Mouse (Mus musculus): ENCODE data around the gene Toe1. TPM values are rescaled to one million over a fixed set of nuclear protein-coding genes. Genes with fewer than 3 reads are reported as not detected.
A peak's percentile ranks its signal among the peaks of the same experiment; 100 is the strongest.

Toe1 gene
- polyA plus RNA-seq, 1 experiment from 2014 or later: 37.3 TPM

DNA sequence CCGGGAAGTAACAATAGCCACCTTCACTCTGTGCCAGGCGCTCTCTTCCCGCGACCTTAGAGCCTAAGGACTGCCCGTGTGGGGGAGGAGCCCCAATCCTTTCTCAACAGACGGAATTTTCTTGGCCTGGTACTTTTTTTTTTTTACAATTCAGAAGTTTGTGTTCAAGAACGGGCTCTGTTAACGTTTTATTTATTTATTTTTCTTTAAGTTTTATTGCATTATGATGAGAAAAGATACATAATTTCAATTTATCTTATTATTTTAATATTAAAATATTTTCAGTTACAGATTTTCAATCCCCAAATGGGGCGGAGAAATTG is 14.2 kb upstream of the Toe1 start, which contains the start of gene Hpdl:
Hpdl (minus strand) TSS at position 14 of the 323 bp plus-strand sequence.
- peak within 1 kb of the TSS; percentile 77 for H3K4me2 ChIP-seq
- H3K27ac ChIP-seq: no peak within 1 kb of the TSS
- WGBS: 12% methylated on average over 9 of the region's 9 CpGs
- peaks cover 11% of the 10 kb centered on the region; the same call in 1 of the 2 replicates for H3K36me3 ChIP-seq
- peaks cover 13% of the 10 kb centered on the region for H3K4me1 ChIP-seq
- H3K4me3 ChIP-seq: peak within 1 kb of the TSS; percentile 55
- peak within 1 kb of the TSS; percentile 23; the same call in 1 of the 2 replicates for H3K9ac ChIP-seq
- no peaks in the 10 kb centered on the region for H3K9me3 ChIP-seq
- peaks cover 20% of the 10 kb centered on the region for H3K27me3 ChIP-seq
- no peak for ATAC-seq (ENCODE audit: insufficient number of reproducible peaks, low FRiP score, low TSS enrichment, low read depth)

GRCm38 (mm10) chr4:116820902-116821693 is 13.7 kb upstream of the Toe1 start:
- H3K9ac ChIP-seq: peak overlapping the region; percentile 23; the same call in 1 of the 2 replicates
- H3K27me3 ChIP-seq: peaks cover 20% of the 10 kb centered on the region
- 0 out of 2 replicates have a peak, but pooled peaks have one; percentile 60 for ATAC-seq (ENCODE audit: insufficient number of reproducible peaks, low FRiP score, low TSS enrichment, low read depth)
- peaks cover 13% of the 10 kb centered on the region; the same call in 1 of the 2 replicates for H3K36me3 ChIP-seq
- no peak overlapping the region for H3K27ac ChIP-seq
- peak overlapping the region; percentile 77 for H3K4me2 ChIP-seq
- peaks cover 13% of the 10 kb centered on the region for H3K4me1 ChIP-seq
- no peaks in the 10 kb centered on the region for H3K9me3 ChIP-seq
- WGBS: under 1% methylated on average over 51 of the region's 51 CpGs
- H3K4me3 ChIP-seq: peak overlapping the region; percentile 55

DNA sequence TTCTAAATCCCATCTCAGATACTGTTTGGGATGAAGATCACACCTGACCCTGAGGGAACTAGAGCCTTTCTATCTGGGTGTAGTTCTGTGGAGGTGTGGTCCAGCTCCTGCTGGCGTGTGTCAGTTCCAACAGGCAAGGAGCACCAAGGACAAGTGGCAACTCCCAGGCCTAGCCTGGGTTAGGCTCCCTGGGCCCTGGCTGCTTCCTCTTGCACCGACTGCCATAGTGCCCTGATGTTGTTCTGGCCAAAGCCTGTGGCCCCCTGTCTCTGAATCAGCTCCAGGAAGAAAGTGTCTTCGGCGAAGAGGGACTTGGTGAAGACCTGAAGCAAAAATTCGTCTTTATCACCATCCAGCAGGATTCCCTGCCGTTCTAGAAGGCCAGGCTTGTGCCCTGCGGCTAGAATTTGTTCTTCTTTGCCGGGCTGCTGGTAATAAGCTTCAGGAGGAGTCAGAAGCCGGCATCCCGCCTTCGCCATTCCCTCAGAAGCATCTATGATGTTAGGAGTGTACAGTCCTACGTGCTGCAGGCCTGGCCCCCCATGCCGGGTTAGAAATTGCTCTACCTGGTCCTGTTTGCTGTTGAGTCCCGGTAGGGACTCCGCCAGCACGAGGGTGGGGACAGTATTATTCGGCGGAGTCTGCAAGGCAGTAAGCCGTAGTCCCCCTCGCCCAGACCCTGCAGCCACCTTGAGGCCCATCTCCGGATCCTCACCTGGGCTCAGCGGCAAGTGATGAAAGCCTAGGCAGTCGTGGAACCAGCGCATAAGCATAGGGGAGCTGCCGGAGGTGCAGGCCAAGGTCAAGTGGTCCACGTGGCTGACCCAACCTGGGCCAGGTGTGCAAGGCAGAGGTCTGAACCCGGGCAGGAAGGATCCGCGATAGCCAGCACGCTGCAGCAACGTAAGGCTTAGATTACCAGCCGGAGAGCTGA is 12.8 kb upstream of the Toe1 start:
- Histone ChIP-seq H3K4me3 (peak overlapping the region; percentile 55), H3K27ac (no peak overlapping the region), H3K9ac (no peak overlapping the region), H3K4me2 (peak overlapping the region; percentile 77), H3K4me1 (peaks cover 10% of the 10 kb centered on the region), H3K27me3 (peaks cover 20% of the 10 kb centered on the region), H3K9me3 (no peaks in the 10 kb centered on the region), H3K36me3 (peaks cover 13% of the 10 kb centered on the region; the same call in 1 of the 2 replicates)
- no peak for ATAC-seq (ENCODE audit: insufficient number of reproducible peaks, low FRiP score, low TSS enrichment, low read depth)
- 21% methylated on average over 32 of the region's 32 CpGs for WGBS

GRCm38 (mm10) chr4:116817486-116817885 is 10.0 kb upstream of the Toe1 start:
- Histone ChIP-seq H3K4me2 (no peak overlapping the region), H3K36me3 (peaks cover 13% of the 10 kb centered on the region; the same call in 1 of the 2 replicates), H3K9me3 (no peaks in the 10 kb centered on the region), H3K4me3 (no peak overlapping the region), H3K27me3 (peaks cover 20% of the 10 kb centered on the region), H3K4me1 (peaks cover 8% of the 10 kb centered on the region), H3K9ac (no peak overlapping the region), H3K27ac (no peak overlapping the region)
- ATAC-seq (ENCODE audit: insufficient number of reproducible peaks, low FRiP score, low TSS enrichment, low read depth): no peak
- WGBS: 92% methylated on average over 6 of the region's 6 CpGs

- no peak overlapping the region for H3K4me3 ChIP-seq
- no peak overlapping the region for H3K4me2 ChIP-seq
- ATAC-seq (ENCODE audit: insufficient number of reproducible peaks, low FRiP score, low TSS enrichment, low read depth): no peak
- H3K27ac ChIP-seq: no peak overlapping the region
- peaks cover 9% of the 10 kb centered on the region for H3K27me3 ChIP-seq
- 79% methylated on average over 5 of the region's 5 CpGs for WGBS
- H3K9ac ChIP-seq: no peak overlapping the region
- H3K9me3 ChIP-seq: no peaks in the 10 kb centered on the region
- peaks cover under 1% of the 10 kb centered on the region for H3K4me1 ChIP-seq
- H3K36me3 ChIP-seq: peaks cover 13% of the 10 kb centered on the region
Observed at GRCm38 (mm10) chr4:116815276-116815675, 7.8 kb upstream of the Toe1 start.

DNA sequence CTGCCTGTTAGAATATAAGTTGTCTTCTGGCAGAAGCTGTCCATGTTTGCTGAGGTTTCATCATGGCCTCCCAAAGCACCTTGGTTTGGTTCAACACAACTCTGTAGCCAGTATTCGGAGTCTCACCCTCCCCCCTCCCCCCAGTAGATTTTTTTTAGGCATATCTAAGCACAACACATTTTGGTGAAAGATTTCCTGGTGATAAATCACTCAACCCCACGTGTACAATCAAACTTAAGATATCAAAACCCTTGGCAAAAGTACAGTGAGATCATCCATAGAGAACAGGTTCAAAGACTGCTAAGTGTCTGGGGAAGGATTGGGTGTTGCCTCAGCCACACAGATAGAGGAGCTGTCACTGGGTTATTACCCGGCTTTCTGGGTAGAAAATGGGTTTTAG is 3.6 kb upstream of the Toe1 start:
- ATAC-seq (ENCODE audit: insufficient number of reproducible peaks, low FRiP score, low TSS enrichment, low read depth): no peak

DNA sequence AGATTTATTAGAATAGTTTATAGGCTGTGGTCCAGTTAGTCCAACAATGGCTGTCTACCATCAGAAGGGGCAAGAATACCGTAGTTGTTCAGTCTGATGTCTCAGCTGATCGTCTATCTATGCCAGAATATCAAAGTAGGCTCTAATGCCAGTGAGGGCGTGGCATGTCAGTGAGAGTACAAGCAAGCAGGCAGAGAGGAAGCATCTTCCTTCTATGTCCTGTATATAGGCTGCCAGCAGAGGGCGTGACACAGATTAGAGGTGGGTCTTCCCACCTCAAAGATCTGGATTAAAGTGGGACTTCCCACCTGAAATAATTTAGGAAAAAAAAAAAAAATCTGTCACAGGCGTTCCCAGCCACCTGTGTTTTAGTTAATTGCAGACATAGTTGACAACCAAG is 7.5 kb downstream of the Toe1 start:
- Histone ChIP-seq H3K4me1 (no peaks in the 10 kb centered on the region), H3K9ac (no peak overlapping the region), H3K27me3 (no peaks in the 10 kb centered on the region), H3K27ac (no peak overlapping the region), H3K4me2 (no peak overlapping the region), H3K4me3 (no peak overlapping the region), H3K36me3 (peaks cover 37% of the 10 kb centered on the region), H3K9me3 (no peaks in the 10 kb centered on the region)
- ATAC-seq (ENCODE audit: insufficient number of reproducible peaks, low FRiP score, low TSS enrichment, low read depth): no peak
- 40% methylated on average over 5 of the region's 5 CpGs for WGBS

More for the DNA sequence above, 3.6 kb upstream of the Toe1 start:
- Histone ChIP-seq H3K36me3 (no peaks in the 10 kb centered on the region; the same call in none of the 2 replicates), H3K4me3 (no peak overlapping the region), H3K4me1 (peaks cover 10% of the 10 kb centered on the region), H3K27me3 (no peaks in the 10 kb centered on the region), H3K4me2 (no peak overlapping the region), H3K27ac (no peak overlapping the region), H3K9me3 (no peaks in the 10 kb centered on the region), H3K9ac (no peak overlapping the region)
- 72% methylated on average over 3 of the region's 3 CpGs for WGBS

GRCm38 (mm10) chr4:116796442-116797110 is 10.9 kb downstream of the Toe1 start:
- WGBS: 54% methylated on average over 1 of the region's 1 CpGs
- peaks cover 8% of the 10 kb centered on the region; the same call in 1 of the 2 replicates for H3K36me3 ChIP-seq

GRCm38 (mm10) chr4:116794273-116794672 is 13.2 kb downstream of the Toe1 start:
- Histone ChIP-seq H3K27ac (no peak overlapping the region), H3K4me3 (no peak overlapping the region), H3K4me2 (no peak overlapping the region), H3K36me3 (0 out of 2 replicates have a peak, but pooled peaks cover 3% of the 10 kb centered on the region), H3K9ac (no peak overlapping the region), H3K27me3 (no peaks in the 10 kb centered on the region), H3K9me3 (no peaks in the 10 kb centered on the region), H3K4me1 (no peaks in the 10 kb centered on the region)
- WGBS: 85% methylated on average over 2 of the region's 2 CpGs
- ATAC-seq (ENCODE audit: insufficient number of reproducible peaks, low FRiP score, low TSS enrichment, low read depth): no peak

More at GRCm38 (mm10) chr4:116796442-116797110, 10.9 kb downstream of the Toe1 start:
- Histone ChIP-seq H3K27me3 (no peaks in the 10 kb centered on the region), H3K4me1 (no peaks in the 10 kb centered on the region), H3K4me3 (no peak overlapping the region), H3K9ac (no peak overlapping the region), H3K9me3 (no peaks in the 10 kb centered on the region), H3K4me2 (no peak overlapping the region), H3K27ac (0 out of 2 replicates have a peak overlapping the region, but pooled peaks have one; percentile 0)
- ATAC-seq (ENCODE audit: insufficient number of reproducible peaks, low FRiP score, low TSS enrichment, low read depth): peak; percentile 52; the same call in 1 of the 2 replicates

- Histone ChIP-seq H3K4me2 (no peak overlapping the region), H3K9ac (no peak overlapping the region), H3K36me3 (0 out of 2 replicates have a peak, but pooled peaks cover 3% of the 10 kb centered on the region), H3K4me3 (no peak overlapping the region), H3K9me3 (no peaks in the 10 kb centered on the region), H3K4me1 (peaks cover 11% of the 10 kb centered on the region; the same call in 1 of the 2 replicates), H3K27me3 (no peaks in the 10 kb centered on the region), H3K27ac (no peak overlapping the region)
- ATAC-seq (ENCODE audit: insufficient number of reproducible peaks, low FRiP score, low TSS enrichment, low read depth): no peak
- 85% methylated on average over 8 of the region's 8 CpGs for WGBS
Observed at GRCm38 (mm10) chr4:116792453-116792852, 15.0 kb downstream of the Toe1 start.

GRCm38 (mm10) chr4:116788956-116789355 is 18.5 kb downstream of the Toe1 start:
- Histone ChIP-seq H3K9me3 (no peaks in the 10 kb centered on the region), H3K27ac (peak overlapping the region; percentile 78), H3K4me2 (peak overlapping the region; percentile 8; the same call in 1 of the 2 replicates), H3K4me1 (peaks cover 11% of the 10 kb centered on the region; the same call in 1 of the 2 replicates), H3K4me3 (no peak overlapping the region), H3K27me3 (no peaks in the 10 kb centered on the region), H3K36me3 (0 out of 2 replicates have a peak, but pooled peaks cover 3% of the 10 kb centered on the region), H3K9ac (no peak overlapping the region)
- no peak for ATAC-seq (ENCODE audit: insufficient number of reproducible peaks, low FRiP score, low TSS enrichment, low read depth)
- WGBS: 4% methylated on average over 3 of the region's 3 CpGs
